Mouse (Mus musculus) MEL (cell line): ENCODE data around the gene Hist1h3c. TPM values are rescaled to one million over a fixed set of nuclear protein-coding genes. Genes with fewer than 3 reads are reported as not detected.
A peak's percentile ranks its signal among the peaks of the same experiment; 100 is the strongest.

Experiments
- DNase-seq: peaks from one replicate; pipeline ENCODE4 v3.0.0; 2011; ENCODE audit warnings: low read depth, low spot score
- H3K27ac ChIP-seq: 2 replicates; pipeline ENCODE4 v1.5.1; 2012; ENCODE audit warnings: low read depth, mild to moderate bottlenecking, control low read depth, low read length, moderate library complexity; ENCODE audit not compliant: control insufficient read depth
- H3K27me3 ChIP-seq, 2 experiments: fragments of 150-350 bp in 1 of 2; sonication (generic) in 1 of 2; 2 replicates each; pipeline ENCODE4 v1.6.1; 2012; ENCODE audit warnings: low read length in 2 of 2, mild to moderate bottlenecking in 2 of 2, improper control_type of control experiment in 1 of 2, moderate library complexity in 1 of 2; ENCODE audit not compliant: insufficient read depth in 2 of 2, control insufficient read depth in 1 of 2
- H3K36me3 ChIP-seq, 2 experiments: 2 replicates each; pipeline ENCODE4 v1.6.1; 2012 to 2014; ENCODE audit warnings: low read length in 2 of 2, improper control_type of control experiment in 1 of 2, inconsistent platforms in 1 of 2, mild to moderate bottlenecking in 1 of 2; ENCODE audit not compliant: insufficient read depth in 2 of 2, control insufficient read depth in 1 of 2
- H3K4me1 ChIP-seq, 2 experiments: fragments of 150-350 bp in 1 of 2; sonication (generic) in 1 of 2; 2 replicates each; pipeline ENCODE4 v1.6.1; 2012; ENCODE audit warnings: low read length in 2 of 2, improper control_type of control experiment in 1 of 2, mild to moderate bottlenecking in 1 of 2; ENCODE audit not compliant: insufficient read depth in 2 of 2, control insufficient read depth in 1 of 2
- H3K4me3 ChIP-seq, 2 experiments: fragments of 150-350 bp in 1 of 2; sonication (generic) in 1 of 2; 2 replicates each; pipeline ENCODE4 v1.5.1; 2012; ENCODE audit warnings: low read depth in 2 of 2, low read length in 2 of 2, mild to moderate bottlenecking in 2 of 2, moderate library complexity in 2 of 2, control low read depth in 1 of 2, improper control_type of control experiment in 1 of 2; ENCODE audit not compliant: control insufficient read depth in 1 of 2, insufficient read depth in 1 of 2
- H3K79me2 ChIP-seq: 2 replicates; pipeline ENCODE4 v1.6.1; 2012; ENCODE audit warnings: mild to moderate bottlenecking, low read length, moderate library complexity; ENCODE audit not compliant: control insufficient read depth, poor library complexity, insufficient read depth
- H3K9ac ChIP-seq: 2 replicates; pipeline ENCODE4 v1.6.1; 2012; ENCODE audit warnings: low read depth, mild to moderate bottlenecking, control low read depth, low read length, moderate library complexity; ENCODE audit not compliant: control insufficient read depth, poor library complexity, severe bottlenecking
- H3K9me3 ChIP-seq: fragments of 150-350 bp; sonication (generic); replicated peaks from 2 replicates; pipeline ENCODE4 v1.6.1; 2012; ENCODE audit warnings: mild to moderate bottlenecking, low read length, improper control_type of control experiment, moderate library complexity; ENCODE audit not compliant: insufficient read depth
- CTCF ChIP-seq, 3 experiments: IDR thresholded peaks in 2 of 3; conservative IDR thresholded peaks in 1 of 3; 2 replicates each; pipeline ENCODE4 v1.5.1; 2011 to 2012; ENCODE audit warnings: low read length in 3 of 3, low read depth in 2 of 3, mild to moderate bottlenecking in 2 of 3, improper control_type of control experiment in 1 of 3, inconsistent platforms in 1 of 3, mixed read lengths in 1 of 3, moderate library complexity in 1 of 3; ENCODE audit not compliant: control insufficient read depth in 1 of 3, insufficient read depth in 1 of 3, poor library complexity in 1 of 3, severe bottlenecking in 1 of 3
- E2F4 ChIP-seq: IDR thresholded peaks from 2 replicates; pipeline ENCODE4 v1.6.1; 2011; ENCODE audit warnings: low read depth, low read length, improper control_type of control experiment, borderline replicate concordance
- ELF1 ChIP-seq: IDR thresholded peaks from 2 replicates; pipeline ENCODE4 v1.6.1; 2014; ENCODE audit warnings: low read depth, mild to moderate bottlenecking, inconsistent platforms, low read length, improper control_type of control experiment, moderate library complexity
- EP300 ChIP-seq, 2 experiments: IDR thresholded peaks; 2 replicates each; pipeline ENCODE4 v1.6.1; 2011; ENCODE audit warnings: improper control_type of control experiment in 2 of 2, low read length in 2 of 2, low read depth in 1 of 2, mild to moderate bottlenecking in 1 of 2
- ETS1 ChIP-seq: IDR thresholded peaks from 2 replicates; pipeline ENCODE4 v1.6.1; 2012; ENCODE audit warnings: low read depth, mild to moderate bottlenecking, inconsistent platforms, low read length, improper control_type of control experiment, moderate library complexity
- MAZ ChIP-seq: IDR thresholded peaks from 2 replicates; pipeline ENCODE4 v1.6.1; 2012; ENCODE audit warnings: low read depth, mild to moderate bottlenecking, inconsistent platforms, low read length, improper control_type of control experiment
- MXI1 ChIP-seq: IDR thresholded peaks from 2 replicates; pipeline ENCODE4 v1.6.1; 2011; ENCODE audit warnings: mild to moderate bottlenecking, low read depth, low read length, improper control_type of control experiment
- MYB ChIP-seq: IDR thresholded peaks from 2 replicates; pipeline ENCODE4 v1.6.1; 2011; ENCODE audit warnings: mild to moderate bottlenecking, low read depth, low read length, improper control_type of control experiment
- NELFE ChIP-seq: IDR thresholded peaks from 2 replicates; pipeline ENCODE4 v1.6.1; 2011; ENCODE audit warnings: low read depth, low read length, improper control_type of control experiment
- NRF1 ChIP-seq: IDR thresholded peaks from 2 replicates; pipeline ENCODE4 v1.6.1; 2014; ENCODE audit warnings: low read depth, mild to moderate bottlenecking, inconsistent platforms, low read length, improper control_type of control experiment, moderate library complexity; ENCODE audit not compliant: poor library complexity, insufficient read depth, severe bottlenecking
- POLR2A ChIP-seq, 2 experiments: IDR thresholded peaks; 2 replicates each; pipeline ENCODE4 v1.6.1; 2011 to 2012; ENCODE audit warnings: low read length in 2 of 2, mild to moderate bottlenecking in 2 of 2, control low read depth in 1 of 2, improper control_type of control experiment in 1 of 2, low read depth in 1 of 2, moderate library complexity in 1 of 2; ENCODE audit not compliant: control insufficient read depth in 1 of 2, insufficient read depth in 1 of 2, poor library complexity in 1 of 2
- POLR2AphosphoS5 ChIP-seq: IDR thresholded peaks from 2 replicates; pipeline ENCODE4 v1.6.1; 2012; ENCODE audit warnings: low read depth, borderline replicate concordance, mild to moderate bottlenecking, inconsistent platforms, low read length, moderate library complexity, mixed read lengths
- TAL1 ChIP-seq: IDR thresholded peaks from 2 replicates; pipeline ENCODE4 v1.6.1; 2012; ENCODE audit warnings: mild to moderate bottlenecking, inconsistent platforms, low read length, moderate library complexity, mixed read lengths
- TBP ChIP-seq: IDR thresholded peaks from 2 replicates; pipeline ENCODE4 v1.8.0; 2011; ENCODE audit warnings: low read depth, low read length, improper control_type of control experiment
- UBTF ChIP-seq: IDR thresholded peaks from 2 replicates; pipeline ENCODE4 v1.6.1; 2012; ENCODE audit warnings: low read depth, mild to moderate bottlenecking, inconsistent platforms, low read length, improper control_type of control experiment, moderate library complexity, borderline replicate concordance; ENCODE audit not compliant: insufficient read depth
- USF2 ChIP-seq, 2 experiments: IDR thresholded peaks; 2 replicates each; pipeline ENCODE4 v1.6.1; 2011 to 2012; ENCODE audit warnings: improper control_type of control experiment in 2 of 2, low read length in 2 of 2, borderline replicate concordance in 1 of 2, inconsistent platforms in 1 of 2, low read depth in 1 of 2, mild to moderate bottlenecking in 1 of 2; ENCODE audit not compliant: insufficient read depth in 1 of 2
- ZC3H11A ChIP-seq: IDR thresholded peaks from 2 replicates; pipeline ENCODE4 v1.6.1; 2012; ENCODE audit warnings: low read depth, mild to moderate bottlenecking, inconsistent platforms, low read length, improper control_type of control experiment
- ZKSCAN1 ChIP-seq: IDR thresholded peaks from 2 replicates; pipeline ENCODE4 v1.6.1; 2012; ENCODE audit warnings: low read depth, mild to moderate bottlenecking, inconsistent platforms, low read length, improper control_type of control experiment, moderate library complexity
- ZNF384 ChIP-seq: IDR thresholded peaks from 2 replicates; pipeline ENCODE4 v1.6.1; 2012; ENCODE audit warnings: low read depth, mild to moderate bottlenecking, inconsistent platforms, low read length, improper control_type of control experiment
- polyA plus RNA-seq, 2 experiments: library from polyadenylated mRNA; stranded (reverse) in 1 of 2; unstranded in 1 of 2; fragments of >175 nt in 1 of 2; fragments of >200 nt in 1 of 2; gene quantifications; 2 replicates each; pipeline versions ENCODE4 v1.2.1 to v1.2.4; 2012; ENCODE audit warnings: low replicate concordance in 2 of 2, low read depth in 1 of 2; ENCODE audit not compliant: insufficient read length in 2 of 2, insufficient read depth in 1 of 2, missing spikeins in 1 of 2
- total RNA-seq: library from RNA; depleted of rRNA; stranded (reverse); fragments of 300-350 nt; gene quantifications from 2 replicates; pipeline ENCODE4 v1.2.3, GENCODE M21; 2012

The Hist1h3c gene
- total and polyA plus RNA-seq, 3 experiments, result 1.7 to 1,651 TPM; not detected in 1

DNA sequence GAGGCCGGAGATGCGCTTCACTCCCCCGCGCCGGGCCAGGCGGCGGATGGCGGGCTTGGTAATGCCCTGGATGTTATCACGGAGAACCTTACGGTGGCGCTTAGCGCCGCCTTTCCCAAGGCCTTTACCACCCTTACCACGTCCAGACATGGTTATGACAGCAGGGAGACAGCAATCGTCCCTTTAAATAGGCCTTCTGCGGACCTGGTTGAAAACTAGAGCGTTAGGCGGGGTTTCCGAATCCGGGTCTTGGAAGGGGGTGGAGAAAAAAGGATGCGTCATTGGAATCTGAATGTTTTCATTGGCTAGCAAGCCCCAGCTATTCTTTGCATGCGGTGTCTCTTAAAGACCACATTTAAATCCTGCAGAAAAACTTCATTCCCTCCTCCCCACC is 47.1 kb downstream of the Hist1h3c start, which contains the start of gene Hist1h4c:
Gene Hist1h4c, minus strand, starts transcription at position 155 of the 394 bp plus-strand sequence.
- Histone ChIP-seq H3K79me2 (no peaks in the 10 kb centered on the region; the same call in 1 of the 2 replicates), H3K9me3 (no peaks in the 10 kb centered on the region), H3K4me3 (peak within 1 kb of the TSS; percentile 0 to 36; a peak in 3 of 4 replicates), H3K27me3 (no peaks in the 10 kb centered on the region), H3K9ac (peak within 1 kb of the TSS; percentile 65), H3K36me3 (peaks cover 0 to 46% of the 10 kb centered on the region in 2 experiments; a peak in 2 of 4 replicates), H3K27ac (peak within 1 kb of the TSS; percentile 95), H3K4me1 (peaks cover 0 to 31% of the 10 kb centered on the region in 2 experiments; a peak in 2 of 4 replicates)
- DNase-seq, result peak; percentile 99
- TF ChIP-seq UBTF, result peak; percentile 18; the same call in 1 of the 2 replicates
- TF ChIP-seq TAL1, result peak; percentile 21; the same call in 1 of the 2 replicates
- peak; percentile 99 for TF ChIP-seq TBP
- TF ChIP-seq CTCF (IDR thresholded peaks at IDR 0.05 in 2 of 3, conservative IDR thresholded peaks at IDR 0.05 in 1 of 3; ENCODE audit: control insufficient read depth in 1 of 3, insufficient read depth in 1 of 3, low read depth in 2 of 3, low read length in 3 of 3, poor library complexity in 1 of 3, severe bottlenecking in 1 of 3), result peak in 1 of 3 experiments; percentile 15; a peak in 1 of 6 replicates
- no peak for TF ChIP-seq ETS1
- peak; percentile 100 for TF ChIP-seq POLR2A (IDR thresholded peaks at IDR 0.05; ENCODE audit: control insufficient read depth in 1 of 2, insufficient read depth in 1 of 2, low read depth in 1 of 2, low read length in 2 of 2, poor library complexity in 1 of 2)
- peak; percentile 99 for TF ChIP-seq POLR2AphosphoS5
- TF ChIP-seq USF2 (IDR thresholded peaks at IDR 0.05; ENCODE audit: borderline replicate concordance in 1 of 2, insufficient read depth in 1 of 2, low read depth in 1 of 2, low read length in 2 of 2), result no peak
- no peak for TF ChIP-seq ZNF384

DNA sequence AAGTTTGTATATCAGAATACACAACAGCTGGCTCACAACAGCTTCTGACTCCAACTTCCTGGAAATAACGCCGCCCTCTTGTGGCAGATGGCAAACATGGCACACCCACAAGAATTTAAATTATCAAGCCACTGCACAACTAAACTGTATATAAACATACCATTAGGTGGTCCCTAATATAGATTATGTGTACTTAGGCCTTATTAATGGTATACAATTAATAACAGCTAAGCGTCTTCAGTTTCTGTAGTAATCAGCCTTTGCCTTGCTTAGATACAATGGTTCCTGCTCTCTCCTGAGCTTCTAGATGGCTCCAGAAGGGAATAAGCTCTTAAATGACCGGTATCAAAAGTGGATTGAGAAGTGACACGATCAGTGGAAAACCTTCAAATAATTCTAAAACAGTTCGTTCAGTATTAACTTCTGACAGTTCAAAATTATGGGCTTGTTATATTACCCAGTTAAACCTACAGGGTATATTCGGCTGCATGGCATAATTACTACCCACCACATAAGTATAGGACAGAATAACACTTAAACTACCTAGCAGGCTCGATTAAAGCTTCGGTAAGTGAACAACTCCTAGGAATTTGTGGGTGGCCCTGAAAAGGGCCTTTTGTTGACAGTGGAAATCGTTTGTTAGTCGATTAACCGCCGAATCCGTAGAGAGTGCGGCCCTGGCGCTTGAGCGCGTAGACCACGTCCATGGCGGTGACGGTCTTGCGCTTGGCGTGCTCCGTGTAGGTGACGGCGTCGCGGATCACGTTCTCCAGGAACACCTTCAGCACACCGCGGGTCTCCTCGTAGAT is 47.7 kb downstream of the Hist1h3c start:
- H3K4me1 ChIP-seq, result peaks cover 0 to 28% of the 10 kb centered on the region in 2 experiments; a peak in 2 of 4 replicates
- peaks cover 0 to 43% of the 10 kb centered on the region in 2 experiments; a peak in 2 of 4 replicates for H3K36me3 ChIP-seq
- H3K4me3 ChIP-seq, result peak overlapping the region; percentile 0 to 36; a peak in 3 of 4 replicates
- no peaks in the 10 kb centered on the region for H3K27me3 ChIP-seq
- H3K9me3 ChIP-seq, result no peaks in the 10 kb centered on the region
- TF ChIP-seq ETS1, result no peak
- no peak for TF ChIP-seq E2F4
- no peak for TF ChIP-seq ZKSCAN1
- no peak for TF ChIP-seq ZC3H11A
- peak; percentile 21; the same call in 1 of the 2 replicates for TF ChIP-seq TBP
- TF ChIP-seq NRF1, result no peak
- TF ChIP-seq MYB, result no peak
- TF ChIP-seq MAZ, result no peak
- no peak for TF ChIP-seq MXI1
- peak; percentile 97 for TF ChIP-seq UBTF
- no peak for TF ChIP-seq ELF1
- TF ChIP-seq NELFE, result no peak
- no peak for TF ChIP-seq USF2 (IDR thresholded peaks at IDR 0.05; ENCODE audit: borderline replicate concordance in 1 of 2, insufficient read depth in 1 of 2, low read depth in 1 of 2, low read length in 2 of 2)
- peak in 2 of 3 experiments; percentile 66 to 86; a peak in 4 of 6 replicates for TF ChIP-seq CTCF (IDR thresholded peaks at IDR 0.05 in 2 of 3, conservative IDR thresholded peaks at IDR 0.05 in 1 of 3; ENCODE audit: control insufficient read depth in 1 of 3, insufficient read depth in 1 of 3, low read depth in 2 of 3, low read length in 3 of 3, poor library complexity in 1 of 3, severe bottlenecking in 1 of 3)
- TF ChIP-seq EP300 (IDR thresholded peaks at IDR 0.05; ENCODE audit: low read depth in 1 of 2, low read length in 2 of 2), result no peak
- TF ChIP-seq POLR2A (IDR thresholded peaks at IDR 0.05; ENCODE audit: control insufficient read depth in 1 of 2, insufficient read depth in 1 of 2, low read depth in 1 of 2, low read length in 2 of 2, poor library complexity in 1 of 2), result peak in 1 of 2 experiments; percentile 99; a peak in 1 of 4 replicates
- H3K79me2 ChIP-seq, result no peaks in the 10 kb centered on the region; the same call in 1 of the 2 replicates
- H3K27ac ChIP-seq, result peak overlapping the region; percentile 95
- DNase-seq, result peak; percentile 96
- peak overlapping the region; percentile 65 for H3K9ac ChIP-seq
